ENCODE assay signal across 20 mouse cellular contexts in genomic region chr1:181395234-181395828, GRCm38 (mm10). TPM values are rescaled to one million over a fixed set of nuclear protein-coding genes. Genes with fewer than 3 reads are reported as not detected.
DNase-seq lines count a peak whose midpoint lies in the region; ATAC-seq and TF ChIP-seq lines count a peak whose summit lies in the region.
"Had no signal": no experiment of that assay in that cellular context is flagged by ENCODE, and none has a peak within 500 bp of the region (broad histone marks: within the 10 kb centered on the region; RNA-seq: fewer than 3 reads in every experiment).

No protein-coding gene starts in this region.

- no peak for TF ChIP-seq RAD21 in CH12.LX (IDR thresholded peaks at IDR 0.05; ENCODE audit: low read depth, low read length)

- TF ChIP-seq POLR2A in CH12.LX (IDR thresholded peaks at IDR 0.05; ENCODE audit: low read depth, low read length), result peak; percentile 39; the same call in 1 of the 2 replicates

- H3K27ac ChIP-seq in heart, embryonic 10.5 days, result no peak overlapping the region
- no peak overlapping the region for H3K27ac ChIP-seq in CH12.LX (ENCODE audit: insufficient read depth, low read depth)
- peak overlapping the region; percentile 89 for H3K27ac ChIP-seq in heart, embryonic 13.5 days (replicated peaks)
- H3K27ac ChIP-seq: embryonic facial prominence, embryonic 12.5 days; forebrain, embryonic 13.5 days; hindbrain, embryonic 14.5 days; layer of hippocampus, adult 2 months; midbrain, embryonic 12.5 days; neural tube, embryonic 12.5 days had no signal

- H3K79me2 ChIP-seq in CH12.LX (replicated peaks; ENCODE audit: control insufficient read depth, extremely low read depth, insufficient read depth, poor library complexity, severe bottlenecking), result no peaks in the 10 kb centered on the region

- H3K27me3 ChIP-seq in heart, embryonic 10.5 days (ENCODE audit: insufficient read depth, poor library complexity, severe bottlenecking), result no peaks in the 10 kb centered on the region
- no peaks in the 10 kb centered on the region for H3K27me3 ChIP-seq in CH12.LX (replicated peaks)
- no peaks in the 10 kb centered on the region for H3K27me3 ChIP-seq in heart, embryonic 13.5 days (replicated peaks)
- H3K27me3 ChIP-seq: embryonic facial prominence, embryonic 12.5 days; forebrain, embryonic 13.5 days; midbrain, embryonic 12.5 days; neural tube, embryonic 12.5 days had no signal

- no peaks in the 10 kb centered on the region for H3K36me3 ChIP-seq in heart, embryonic 10.5 days
- no peaks in the 10 kb centered on the region for H3K36me3 ChIP-seq in CH12.LX (replicated peaks in 1 of 2; ENCODE audit: control insufficient read depth in 1 of 2, insufficient read depth in 1 of 2, low read length in 1 of 2)
- H3K36me3 ChIP-seq in heart, embryonic 13.5 days, result no peaks in the 10 kb centered on the region
- H3K36me3 ChIP-seq: embryonic facial prominence, embryonic 12.5 days; midbrain, embryonic 12.5 days; neural tube, embryonic 12.5 days had no signal

- in situ Hi-C loops in CH12.LX (cut with MboI; ENCODE audit: low pct_ligation_motif_present, low pct_unique_long_range_greater_than_20kb, low sequenced_read_pairs), result no loop called here

- no peak for TF ChIP-seq CTCF in CH12.LX (conservative IDR thresholded peaks at IDR 0.05 in 1 of 2, IDR thresholded peaks at IDR 0.05 in 1 of 2; ENCODE audit: low read depth in 2 of 2, low read length in 2 of 2)

- TF ChIP-seq EP300 in CH12.LX (IDR thresholded peaks at IDR 0.05; ENCODE audit: low read length), result no peak

- no peak overlapping the region for H3K4me2 ChIP-seq in CH12.LX (ENCODE audit: insufficient read depth, low read depth, poor library complexity, severe bottlenecking)
- no peak overlapping the region for H3K4me2 ChIP-seq in heart, embryonic 13.5 days
- H3K4me2 ChIP-seq: embryonic facial prominence, embryonic 12.5 days; forebrain, embryonic 13.5 days; hindbrain, embryonic 14.5 days; liver, embryonic 11.5 days; midbrain, embryonic 12.5 days; neural tube, embryonic 12.5 days had no signal

- H3K4me1 ChIP-seq in heart, embryonic 10.5 days, result peaks cover 14% of the 10 kb centered on the region; the same call in 1 of the 2 replicates
- peaks cover 5 to 13% of the 10 kb centered on the region in 2 experiments; a peak in 3 of 4 replicates for H3K4me1 ChIP-seq in CH12.LX (ENCODE audit: control insufficient read depth in 1 of 2, insufficient read depth in 2 of 2)
- peaks cover 31% of the 10 kb centered on the region for H3K4me1 ChIP-seq in heart, embryonic 13.5 days
- H3K4me1 ChIP-seq: embryonic facial prominence, embryonic 12.5 days had no signal

- ATAC-seq in heart, embryonic 13.5 days (ENCODE audit: extremely low read depth, insufficient number of reproducible peaks, low FRiP score, low TSS enrichment), result no peak
- peak; percentile 25; the same call in 1 of the 2 replicates for ATAC-seq in monocyte, adult 5-6 weeks (replicated peaks; ENCODE audit: insufficient number of reproducible peaks, low FRiP score, low TSS enrichment, poor library complexity, severe bottlenecking)
- ATAC-seq: CD4-positive, CD25-positive, alpha-beta regulatory T cell, adult 4 months; forebrain, embryonic 13.5 days had no signal

- no peaks in the 10 kb centered on the region for H3K9me3 ChIP-seq in heart, embryonic 10.5 days
- no peaks in the 10 kb centered on the region for H3K9me3 ChIP-seq in CH12.LX (replicated peaks; ENCODE audit: low read length)
- no peaks in the 10 kb centered on the region for H3K9me3 ChIP-seq in heart, embryonic 13.5 days
- H3K9me3 ChIP-seq: embryonic facial prominence, embryonic 12.5 days; forebrain, embryonic 13.5 days; midbrain, embryonic 12.5 days; neural tube, embryonic 12.5 days had no signal

- peak; percentile 91 for DNase-seq in heart, adult 11 months
- DNase-seq in heart, embryonic 10.5 days (ENCODE audit: low spot score), result no peak
- DNase-seq in CH12.LX (ENCODE audit: extremely low read depth), result peak; percentile 82
- no peak for DNase-seq in cerebellum, adult 18-20 months
- no peak for DNase-seq in right cerebral cortex, adult 18-20 months
- DNase-seq in liver, result no peak
- DNase-seq: cerebellum, adult 8-10 months; gastrocnemius, postnatal 14 days; kidney, adult 8-10 months; lung, postnatal 10 days had no signal

- H3K4me3 ChIP-seq in heart, embryonic 10.5 days, result no peak overlapping the region
- peak overlapping the region in 2 of 3 experiments; percentile 1 to 41 for H3K4me3 ChIP-seq in CH12.LX (replicated peaks in 1 of 3; ENCODE audit: low read depth in 2 of 3, low read length in 2 of 3, poor library complexity in 1 of 3)
- H3K4me3 ChIP-seq in heart, embryonic 13.5 days, result no peak overlapping the region
- H3K4me3 ChIP-seq: embryonic facial prominence, embryonic 12.5 days; forebrain, embryonic 13.5 days; layer of hippocampus, adult 2 months; midbrain, embryonic 12.5 days; neural tube, embryonic 12.5 days had no signal

- dilution Hi-C loops in CH12.LX (cut with MboI; ENCODE audit: extremely low pct_ligation_motif_present, extremely low pct_unique_long_range_greater_than_20kb, low sequenced_read_pairs), result no loop called here

- no peak overlapping the region for H3K9ac ChIP-seq in CH12.LX (ENCODE audit: insufficient read depth, low read depth)
- H3K9ac ChIP-seq in heart, embryonic 13.5 days, result no peak overlapping the region
- H3K9ac ChIP-seq: embryonic facial prominence, embryonic 12.5 days; forebrain, embryonic 13.5 days; hindbrain, embryonic 14.5 days; midbrain, embryonic 12.5 days; neural tube, embryonic 12.5 days had no signal

- 79% methylated on average over 6 of the region's 6 CpGs for WGBS in heart, embryonic 10.5 days
- 71% methylated on average over 6 of the region's 6 CpGs for WGBS in heart, embryonic 13.5 days

TF ChIP-seq in CH12.LX, 34 proteins besides CTCF, POLR2A, EP300 and RAD21:
- TF ChIP-seq KAT2A (IDR thresholded peaks at IDR 0.05; ENCODE audit: insufficient replicate concordance, low read length) (no peak), HCFC1 (IDR thresholded peaks at IDR 0.05; ENCODE audit: low read depth, low read length) (peak; percentile 30), CHD1 (IDR thresholded peaks at IDR 0.05; ENCODE audit: low read depth, low read length) (no peak), TBP (conservative IDR thresholded peaks at IDR 0.05; ENCODE audit: low read depth, low read length) (no peak), NELFE (IDR thresholded peaks at IDR 0.05; ENCODE audit: low read depth, low read length) (no peak), IRF4 (IDR thresholded peaks at IDR 0.05; ENCODE audit: low read depth, low read length) (no peak), MXI1 (IDR thresholded peaks at IDR 0.05; ENCODE audit: low read depth, low read length) (no peak), MAX (IDR thresholded peaks at IDR 0.05; ENCODE audit: low read length) (no peak), TCF12 (IDR thresholded peaks at IDR 0.05; ENCODE audit: low read depth, low read length) (0 out of 2 replicates have a peak, but pooled peaks have one; percentile 24), ZMIZ1 (IDR thresholded peaks at IDR 0.05; ENCODE audit: low read depth, low read length) (no peak), ETS1 (conservative IDR thresholded peaks at IDR 0.05; ENCODE audit: low read depth, low read length) (peak; percentile 88), JUND (conservative IDR thresholded peaks at IDR 0.05; ENCODE audit: low read depth, low read length) (peak; percentile 67), MAFK (IDR thresholded peaks at IDR 0.05; ENCODE audit: insufficient replicate concordance, low read length) (peak; percentile 81), NRF1 (IDR thresholded peaks at IDR 0.05; ENCODE audit: low read depth, low read length) (no peak), JUN (IDR thresholded peaks at IDR 0.05; ENCODE audit: insufficient read depth, low read depth, low read length) (peak; percentile 69), ZNF384 (IDR thresholded peaks at IDR 0.05; ENCODE audit: low read depth, low read length) (no peak), BHLHE40 (IDR thresholded peaks at IDR 0.05; ENCODE audit: low read depth, low read length) (no peak), UBTF (IDR thresholded peaks at IDR 0.05; ENCODE audit: low read depth, low read length) (no peak)

RNA-seq across cellular contexts. Expression of gene Cnih3, which starts 42.9 kb away (rescaled TPM):
- polyA plus RNA-seq in heart, embryonic 10.5 days (2016; fragmentation: Nextera tagmentation; extraction: Ambion mirVana), result 0.14 and 0.23 TPM in 2 replicates
- total RNA-seq in CH12.LX (2012; rRNA removed), result not detected in 2 replicates
- not detected in 2 replicates for total RNA-seq in CH12.LX (2014; rRNA removed)
- not detected in 2 replicates for polyA plus RNA-seq in CH12.LX (2012; ENCODE audit: insufficient read length, low read depth)
- 0.39 and 0.51 TPM in 2 replicates for polyA plus RNA-seq in heart, embryonic 13.5 days (2015; fragmentation: Nextera tagmentation; extraction: Ambion mirVana)
- 0.53 TPM in 1 of 3 replicates, not detected in the others for total RNA-seq in monocyte, adult 5-6 weeks (2017)
- polyA plus RNA-seq: CD4-positive, CD25-positive, alpha-beta regulatory T cell, adult 4 months; liver, embryonic 11.5 days had no signal

Comparison
In these comparisons a context has a peak if more than half of its experiments do, and no peak if none do; other contexts are left out.
1. DNase-seq: peak in heart, adult 11 months (single experiment) and CH12.LX (single experiment); none in heart, embryonic 10.5 days (single experiment), cerebellum, adult 18-20 months (0 of 2), right cerebral cortex, adult 18-20 months (single experiment) and liver (single experiment).
2. H3K4me3 ChIP-seq: peak in CH12.LX (2 of 3); none in heart, embryonic 10.5 days (single experiment) and heart, embryonic 13.5 days (single experiment).